Mouse (Mus musculus): ENCODE data around the gene Creb3l4.

Gene Creb3l4

DNA sequence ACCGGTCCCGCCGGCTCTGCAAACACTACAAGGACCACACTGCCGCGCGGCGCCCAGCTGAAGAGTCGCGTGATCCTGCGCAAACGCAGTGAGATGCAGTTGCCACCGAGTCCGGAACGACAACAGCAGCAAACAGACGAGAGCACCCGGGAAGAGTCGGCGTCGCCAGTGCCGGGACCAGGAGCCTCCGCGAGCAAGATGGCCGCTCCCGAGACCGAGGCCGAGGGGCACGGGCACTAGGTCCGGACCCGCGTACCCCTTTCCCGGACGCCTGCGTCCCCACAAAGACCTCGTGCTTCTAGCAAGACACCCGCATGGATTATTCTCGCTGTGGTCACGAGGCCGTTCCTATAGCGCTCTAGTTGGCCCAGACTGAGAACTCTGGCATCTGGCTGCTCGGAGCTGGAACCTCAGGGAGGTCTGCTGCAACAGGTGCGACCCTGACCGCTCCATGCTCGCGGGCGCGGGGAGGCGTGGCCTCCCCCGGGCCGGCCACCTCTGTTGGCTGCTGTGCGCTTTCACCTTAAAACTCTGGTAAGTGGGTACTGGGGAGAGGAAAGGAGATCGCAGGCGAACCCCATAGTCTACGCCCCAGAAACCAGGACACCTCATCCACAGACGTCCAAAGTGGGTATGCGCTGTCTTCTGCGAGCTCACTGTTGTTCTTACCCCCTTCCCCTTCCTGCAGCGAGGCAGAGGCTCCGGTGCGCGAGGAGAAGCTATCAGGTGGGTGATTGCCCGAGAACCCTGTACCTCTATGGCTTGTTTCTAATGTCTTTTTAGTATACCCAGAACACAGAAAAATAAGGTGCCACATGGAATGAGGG lies 11.6 kb downstream of the Creb3l4 start, which contains the start of gene Jtb:
Gene Jtb (plus strand): TSS at position 91 of the 827 bp plus-strand sequence.
- DNase-seq (ENCODE audit: low read depth, low spot score): peak; percentile 89

DNA sequence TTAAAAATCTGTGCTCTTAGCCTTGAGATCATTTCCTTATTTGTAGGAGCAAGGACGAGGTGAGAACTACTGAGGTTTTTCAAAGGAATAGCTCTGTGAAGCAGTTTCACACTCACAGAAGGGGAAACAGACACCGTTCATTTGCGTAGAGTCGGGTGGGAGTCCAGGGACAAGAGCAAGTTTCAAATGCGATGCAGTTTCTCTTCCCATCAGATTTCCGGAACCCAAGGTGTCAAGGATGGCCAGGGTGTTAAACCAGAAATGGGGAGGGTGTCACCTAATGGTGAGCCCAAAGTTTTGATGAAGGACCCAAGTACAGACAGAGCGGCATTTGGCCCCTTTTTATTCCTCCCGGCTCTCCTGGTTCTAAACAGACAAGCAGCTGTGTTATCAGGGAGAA lies 12.2 kb downstream of the Creb3l4 start:
- DNase-seq (ENCODE audit: low read depth, low spot score): no peak

DNA sequence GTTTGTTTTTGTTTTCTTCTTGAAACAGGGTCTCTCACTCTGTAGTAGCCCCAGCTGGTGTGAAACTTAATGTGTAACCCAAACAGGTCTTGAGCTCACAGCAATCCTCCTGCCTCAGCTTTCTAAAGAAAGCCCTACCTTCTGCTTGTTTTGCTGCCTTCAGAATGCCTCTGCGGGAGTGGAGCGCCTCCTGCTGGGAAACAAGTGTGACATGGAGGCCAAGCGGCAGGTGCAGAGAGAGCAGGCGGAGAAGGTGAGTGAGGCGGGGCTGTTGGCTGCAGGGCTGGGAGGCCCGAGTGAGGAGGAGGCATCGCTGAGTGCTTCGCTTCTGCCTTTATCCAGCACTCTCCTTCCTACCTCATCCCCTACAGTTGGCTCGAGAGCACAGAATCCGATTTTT lies 19.0 kb downstream of the Creb3l4 start:
- no peak for DNase-seq (ENCODE audit: low read depth, low spot score)

DNA sequence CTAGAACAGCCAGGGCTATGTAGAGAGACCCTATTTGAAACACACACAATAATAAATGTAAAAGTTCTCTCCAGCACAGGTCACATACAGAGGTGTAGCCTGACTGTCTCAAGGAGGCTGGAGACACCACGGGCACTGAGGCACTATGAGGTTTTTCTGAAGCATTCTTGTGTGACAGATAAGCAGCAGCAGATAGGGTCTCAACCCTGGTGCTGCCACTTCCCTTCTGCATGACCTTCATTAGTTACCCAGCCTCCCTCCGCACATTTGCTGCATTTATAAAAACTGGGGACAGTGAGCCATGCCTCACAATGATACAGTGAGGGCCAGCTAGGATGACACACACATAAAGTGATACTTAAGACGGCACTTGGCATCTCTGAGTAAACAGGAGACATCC lies 20.4 kb downstream of the Creb3l4 start:
- DNase-seq (ENCODE audit: low read depth, low spot score): no peak

DNA sequence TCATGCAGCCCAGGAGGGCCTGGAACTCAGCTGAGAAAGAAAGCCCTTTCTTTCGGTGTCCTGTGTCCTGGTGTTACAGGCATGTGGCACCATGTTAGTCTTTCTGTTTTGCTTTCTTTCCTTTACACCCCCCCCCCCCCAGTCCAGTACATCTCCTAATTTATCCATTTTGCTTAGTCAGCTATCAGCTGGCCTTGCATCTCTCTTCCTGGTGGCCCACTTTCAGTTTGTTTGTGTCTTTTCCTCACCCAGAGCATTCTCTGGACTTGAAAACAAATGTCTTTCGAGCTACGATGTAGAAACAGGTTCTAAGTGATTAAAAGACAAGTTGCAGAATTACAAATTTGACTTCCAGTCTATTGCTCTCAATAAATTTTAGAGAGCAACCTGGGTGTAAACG lies 20.9 kb downstream of the Creb3l4 start:
- no peak for DNase-seq (ENCODE audit: low read depth, low spot score)

DNA sequence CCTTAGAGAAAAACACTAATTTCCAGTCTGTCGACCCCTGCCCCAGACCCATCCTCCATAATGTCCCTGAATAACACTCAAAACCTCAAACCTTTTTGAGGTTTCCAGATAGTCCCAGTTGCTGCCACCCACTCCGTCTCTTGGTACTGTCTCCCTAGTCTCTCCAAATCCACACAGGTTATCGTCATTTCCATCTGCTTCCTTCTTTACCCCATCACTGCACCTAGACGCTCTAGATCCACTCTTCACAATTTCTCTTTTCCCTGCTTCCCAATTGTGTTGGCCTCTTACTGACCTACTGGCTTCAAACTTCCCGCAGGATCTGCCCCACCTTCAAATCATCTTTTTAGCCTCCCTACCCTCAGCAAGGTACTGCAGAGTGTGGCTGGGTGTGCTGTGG lies 22.2 kb downstream of the Creb3l4 start:
- no peak for DNase-seq (ENCODE audit: low read depth, low spot score)

DNA sequence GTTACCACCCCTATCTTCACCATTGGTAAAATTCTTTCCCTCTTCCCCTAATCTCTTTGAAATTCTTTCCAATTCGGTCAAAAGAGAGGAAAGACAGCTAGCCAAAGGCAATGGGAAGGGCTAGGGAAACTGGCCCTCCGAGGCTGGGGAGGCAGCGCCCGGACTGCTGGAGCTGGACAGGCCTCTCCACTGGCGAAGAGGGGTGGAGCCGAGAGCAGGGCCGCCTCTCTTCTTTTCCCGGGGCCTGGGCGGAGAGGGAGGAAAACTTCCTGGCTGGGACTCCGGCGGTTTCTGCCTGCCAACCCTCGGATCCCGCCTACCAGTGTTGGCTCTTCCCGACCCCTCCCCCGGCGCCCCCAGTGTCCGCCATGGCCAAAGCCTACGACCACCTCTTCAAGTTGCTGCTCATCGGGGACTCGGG lies 22.8 kb downstream of the Creb3l4 start:
- DNase-seq (ENCODE audit: low read depth, low spot score): peak; percentile 32

DNA sequence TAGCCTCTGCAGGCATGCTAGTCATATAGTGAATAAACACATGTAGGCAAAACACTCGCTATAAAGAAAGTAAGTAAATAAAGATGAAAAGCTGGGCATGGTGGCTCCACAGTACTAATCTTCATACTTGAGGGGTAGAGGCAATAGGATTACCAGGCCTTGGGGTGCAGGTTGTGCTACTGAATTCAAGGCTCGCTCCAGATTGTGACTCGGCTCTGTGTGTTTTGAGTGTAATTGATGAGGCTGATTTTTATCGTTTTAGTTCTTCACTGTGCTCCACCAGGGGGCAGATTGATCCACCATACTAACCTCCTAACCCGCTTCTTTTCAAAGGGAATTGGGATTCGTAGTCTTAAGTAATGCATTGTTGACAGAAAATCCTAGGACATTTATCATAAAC lies 23.2 kb downstream of the Creb3l4 start:
- peak; percentile 42 for DNase-seq (ENCODE audit: low read depth, low spot score)

DNA sequence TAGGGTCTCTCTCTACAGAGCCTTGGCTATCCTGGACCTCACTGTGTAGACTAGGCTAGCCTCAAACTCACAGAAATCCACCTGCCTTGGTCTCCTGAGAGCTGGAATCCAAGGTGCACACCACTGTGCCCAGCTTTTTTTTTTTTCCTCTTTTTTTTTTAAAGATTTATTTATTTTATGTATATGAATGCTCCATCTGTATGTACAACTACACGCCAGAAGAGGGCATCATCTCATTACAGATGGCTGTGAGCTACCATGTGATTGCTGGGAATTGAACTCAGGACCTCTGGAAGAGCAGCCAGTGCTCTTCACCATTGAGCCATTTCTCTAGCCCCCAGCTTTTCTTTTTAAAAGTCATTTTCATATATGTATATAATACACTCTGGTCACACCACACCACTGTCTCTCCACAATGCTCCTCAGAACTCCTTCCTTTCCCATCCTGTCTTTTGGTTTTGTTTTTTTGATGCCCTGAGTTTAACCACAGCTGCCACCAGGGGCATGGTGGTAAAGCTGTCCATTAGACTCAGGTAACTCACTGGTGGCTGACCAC lies 27.4 kb downstream of the Creb3l4 start:
- DNase-seq (ENCODE audit: low read depth, low spot score): no peak

DNA sequence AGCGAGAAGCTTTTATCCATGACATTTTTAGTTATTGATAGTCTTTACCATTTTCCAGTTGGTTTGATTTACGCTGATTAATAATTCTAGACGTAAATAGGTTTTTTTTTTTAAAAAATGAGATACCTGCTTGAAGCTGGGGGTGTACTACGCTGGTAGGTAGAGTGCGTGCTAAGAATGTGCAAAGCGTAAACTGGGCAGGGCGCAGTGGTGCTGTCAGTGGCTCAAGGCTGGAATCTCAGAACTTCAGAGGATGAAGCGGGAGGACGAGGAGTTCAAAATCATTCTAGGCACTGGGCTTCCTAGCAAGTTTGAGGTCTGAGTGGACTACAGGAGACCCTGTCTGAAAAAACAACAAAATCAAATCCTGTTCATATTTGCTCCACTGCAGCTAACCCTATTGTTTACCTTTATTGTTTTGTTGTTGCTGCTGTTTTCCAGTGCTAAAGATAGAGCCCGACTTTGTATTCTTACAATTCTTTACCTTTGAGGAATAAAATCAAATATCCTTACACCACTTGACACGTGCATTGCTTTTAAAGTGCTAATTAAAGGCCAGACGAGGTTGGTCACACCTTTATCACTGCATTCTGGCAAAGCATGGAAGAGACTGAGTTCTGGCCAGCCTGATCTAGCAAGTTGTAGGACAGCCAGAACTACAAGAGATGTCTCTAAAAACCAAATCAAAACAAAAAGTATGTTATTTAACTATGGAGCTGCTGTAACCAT lies 29.2 kb downstream of the Creb3l4 start:
- DNase-seq (ENCODE audit: low read depth, low spot score): no peak

DNA sequence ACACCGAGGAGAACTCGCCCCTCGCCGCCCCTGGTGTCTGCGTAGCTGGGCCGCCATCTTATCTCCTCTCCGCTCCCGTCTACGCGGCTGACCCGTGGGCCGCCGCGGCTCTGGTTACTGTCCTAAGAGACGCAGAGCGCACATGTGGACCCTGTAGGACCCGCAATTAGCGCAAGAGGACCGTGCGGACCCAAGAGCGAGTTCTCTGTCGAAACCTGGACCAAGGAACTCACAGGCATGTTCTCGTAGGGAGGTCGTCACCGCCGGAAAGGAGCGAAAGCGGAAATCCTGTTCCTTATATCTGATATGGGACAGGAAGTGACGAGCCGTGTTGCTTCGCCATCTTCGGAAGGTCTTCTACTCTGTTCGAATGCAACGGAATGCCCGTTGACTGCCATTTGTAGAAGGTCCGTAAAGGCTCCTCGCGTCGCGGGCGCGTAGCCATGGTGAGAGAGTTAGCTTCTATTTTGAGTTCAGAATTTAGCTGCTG lies 29.9 kb downstream of the Creb3l4 start, which contains the start of the genes Rps27 and Rab13:
Gene Rps27 (minus strand): TSS at position 275 of the 490 bp plus-strand sequence.
Gene Rab13 (plus strand): TSS at position 319 of the 490 bp plus-strand sequence.
- peak; percentile 84 for DNase-seq (ENCODE audit: low read depth, low spot score)

DNA sequence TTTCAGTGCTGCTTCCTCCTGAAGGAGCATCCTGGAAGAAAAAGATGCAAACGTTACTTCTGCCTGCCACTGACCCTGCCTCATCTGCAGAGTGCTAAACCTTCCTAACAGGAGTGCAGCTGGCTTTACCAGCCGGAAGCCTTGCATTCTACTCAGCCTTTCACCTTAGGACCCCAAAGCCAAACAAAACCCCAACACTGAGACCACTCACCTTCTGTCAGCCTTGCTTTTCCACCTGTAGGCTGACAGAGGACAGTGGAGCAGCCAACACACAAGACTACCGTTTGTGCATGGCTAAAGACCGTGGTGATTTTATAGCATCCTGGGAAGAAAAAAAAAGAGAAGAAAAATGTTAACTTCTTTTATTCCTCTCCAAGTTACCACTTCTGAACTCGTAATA lies 30.6 kb downstream of the Creb3l4 start:
- DNase-seq (ENCODE audit: low read depth, low spot score): no peak

DNA sequence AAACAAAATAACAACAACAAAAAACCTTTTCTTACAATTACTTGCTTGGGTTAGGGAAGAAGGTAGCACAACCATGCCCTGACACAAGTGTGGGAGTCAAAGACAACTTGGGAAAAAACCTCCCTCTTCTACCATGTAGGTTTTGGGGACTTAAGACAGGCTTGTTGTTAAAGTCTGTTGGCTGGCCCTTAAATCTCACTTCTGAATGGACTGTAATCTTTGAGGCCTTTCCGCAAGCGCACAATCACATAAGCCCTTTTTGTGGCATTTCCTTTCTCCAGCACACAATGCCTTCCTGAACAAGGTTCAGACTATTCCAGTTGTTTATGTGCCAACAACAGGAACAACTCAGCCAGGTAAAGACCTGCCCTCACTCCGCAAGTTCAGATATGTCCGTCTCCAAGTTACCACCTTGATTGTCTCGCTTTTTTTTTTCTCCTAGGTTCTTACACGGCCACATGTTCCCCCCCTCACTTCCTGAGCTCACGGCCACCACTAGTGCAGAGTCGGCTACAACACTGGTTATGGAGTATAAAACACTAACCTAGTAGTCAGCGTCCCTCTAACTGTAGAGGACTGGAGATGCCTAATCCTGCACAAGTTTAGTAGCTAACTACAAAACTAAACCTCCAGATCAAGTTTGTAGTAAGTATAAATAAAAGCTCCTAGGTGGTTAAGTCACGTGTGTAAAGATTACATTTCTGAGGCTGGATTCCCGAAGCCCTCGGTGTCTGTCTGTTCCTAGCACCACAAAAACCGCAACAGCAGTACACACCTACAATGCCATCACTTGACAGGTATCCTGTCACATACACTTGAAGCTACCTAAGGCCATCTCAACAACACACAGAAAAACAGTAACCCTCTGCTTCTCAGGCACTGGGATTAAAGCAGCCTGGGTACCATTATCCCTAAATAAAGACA lies 31.6 kb downstream of the Creb3l4 start:
- DNase-seq (ENCODE audit: low read depth, low spot score): no peak

DNA sequence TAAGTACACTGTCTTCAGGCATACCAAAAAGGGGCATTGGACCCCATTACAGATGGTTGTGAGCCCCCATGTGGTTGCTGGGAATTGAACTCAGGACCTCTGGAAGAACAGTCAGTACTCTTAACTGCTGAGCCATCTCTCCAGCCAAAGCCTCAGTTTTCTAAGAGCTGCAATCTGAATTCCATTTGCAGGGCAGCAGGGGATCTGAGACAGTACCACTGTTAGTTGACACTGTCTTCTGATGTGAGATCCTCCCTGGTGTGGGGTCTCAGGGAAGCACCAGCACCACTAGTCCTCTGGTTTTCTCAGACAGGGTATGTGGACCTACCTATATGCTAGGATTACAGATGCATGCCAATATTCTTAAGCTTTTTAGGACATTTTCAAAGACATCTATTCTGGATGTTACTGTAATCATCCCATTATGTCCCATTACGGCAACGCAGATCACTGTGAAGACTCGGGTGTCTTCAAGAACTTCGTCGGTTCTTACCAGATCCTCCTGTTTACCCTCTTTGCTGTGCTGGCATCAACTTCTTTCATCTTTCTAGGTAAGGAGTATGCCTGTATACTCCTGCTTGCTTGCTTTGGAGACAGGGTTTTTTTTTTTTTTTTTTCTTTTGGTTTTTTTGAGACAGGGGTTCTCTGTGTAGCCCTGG lies 33.3 kb downstream of the Creb3l4 start:
- DNase-seq (ENCODE audit: low read depth, low spot score): no peak

DNA sequence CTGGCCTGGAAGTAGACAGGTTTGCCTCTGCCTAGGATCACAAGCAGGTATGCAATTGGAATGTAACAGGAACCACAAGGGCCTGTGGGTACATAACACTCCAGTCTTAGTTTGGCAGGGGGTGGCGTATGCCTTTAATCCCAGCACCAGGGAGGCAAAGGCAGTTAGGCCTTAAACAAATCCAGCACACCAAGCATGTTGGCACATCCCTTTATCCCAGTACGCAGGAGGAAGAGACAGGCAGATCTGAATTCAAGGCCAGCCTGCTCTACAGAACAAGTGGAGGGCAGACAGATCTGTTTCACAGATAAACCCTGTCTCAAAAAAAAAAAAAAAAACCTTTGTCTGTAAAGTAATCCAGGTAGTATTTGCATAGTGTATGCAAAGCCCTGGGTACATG lies 34.6 kb downstream of the Creb3l4 start:
- DNase-seq (ENCODE audit: low read depth, low spot score): no peak

DNA sequence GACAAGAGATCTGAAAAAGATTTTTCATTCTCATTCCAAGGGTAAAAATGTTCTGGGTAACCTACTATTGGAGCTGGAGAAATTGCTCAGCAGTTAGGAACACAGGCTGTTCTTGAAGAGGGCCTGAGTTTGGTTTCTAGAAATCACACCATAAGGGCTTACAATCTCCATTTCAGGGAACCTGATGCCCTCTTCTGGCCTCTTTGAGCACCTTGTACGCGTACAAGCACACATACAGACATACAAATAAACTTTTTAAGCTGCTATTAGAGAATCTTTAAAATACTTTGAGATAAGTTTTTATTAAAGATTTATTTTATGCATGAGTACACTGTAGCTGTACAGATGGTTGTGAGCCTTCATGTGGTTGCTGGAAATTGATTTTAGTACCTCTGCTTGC lies 38.7 kb downstream of the Creb3l4 start:
- no peak for DNase-seq (ENCODE audit: low read depth, low spot score)

DNA sequence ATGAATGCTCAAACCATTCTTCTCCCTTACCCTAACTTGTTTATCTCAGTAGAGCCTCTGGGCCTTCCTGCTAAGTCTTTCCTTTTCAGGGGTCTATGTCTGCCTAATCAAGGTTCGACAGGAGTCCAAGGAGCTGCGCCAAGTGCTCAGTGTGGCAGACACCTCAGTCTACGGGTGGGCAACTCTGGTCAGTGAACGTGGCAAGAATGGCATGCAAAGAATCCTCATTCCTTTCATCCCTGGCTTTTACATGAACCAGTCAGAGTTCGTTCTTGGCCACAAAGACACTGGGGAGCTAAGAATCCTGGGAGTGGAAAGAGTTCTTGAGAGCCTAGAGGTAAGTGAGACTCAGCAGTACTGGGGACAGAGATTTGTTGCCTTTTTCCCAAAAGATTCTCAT lies 39.7 kb downstream of the Creb3l4 start:
- no peak for DNase-seq (ENCODE audit: low read depth, low spot score)

DNA sequence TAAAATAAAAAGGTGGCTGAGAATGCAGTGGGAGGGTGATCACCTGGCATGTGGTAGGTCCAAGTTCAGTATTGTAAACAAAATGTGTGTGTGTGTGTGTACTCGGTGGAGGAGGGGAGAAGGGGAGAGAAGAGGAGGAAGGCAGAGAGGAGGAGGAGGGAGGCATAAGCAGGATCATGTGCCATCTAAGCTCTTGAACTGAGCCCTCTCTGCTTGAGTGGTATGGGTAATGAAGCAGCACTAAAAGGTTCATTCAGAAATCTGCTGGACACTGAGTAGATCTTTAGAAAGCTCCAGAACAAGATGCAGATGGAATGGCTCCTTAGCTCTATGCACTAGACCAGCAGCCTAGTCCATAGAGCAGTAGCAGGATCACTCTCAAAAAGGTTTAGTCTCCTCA lies 40.4 kb downstream of the Creb3l4 start:
- no peak for DNase-seq (ENCODE audit: low read depth, low spot score)

DNA sequence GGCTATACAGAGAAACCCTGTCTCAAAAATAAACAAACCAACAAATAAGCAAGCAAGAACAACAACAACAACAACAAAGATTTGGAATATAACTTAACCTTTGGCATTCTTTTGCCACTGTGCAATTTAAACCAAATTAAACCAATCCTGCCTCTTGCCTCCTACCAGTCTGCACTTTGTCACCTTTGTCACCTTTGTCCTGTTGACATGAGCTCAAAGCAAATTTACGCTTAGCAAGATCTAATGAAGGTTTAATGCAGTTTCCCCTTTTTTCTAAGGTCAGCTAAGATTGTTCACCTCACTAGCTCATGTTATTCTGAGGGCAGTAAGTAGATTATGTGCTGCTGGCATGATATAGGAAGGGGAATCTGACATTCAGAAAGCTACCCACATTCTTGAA lies 45.8 kb downstream of the Creb3l4 start:
- DNase-seq (ENCODE audit: low read depth, low spot score): no peak

DNA sequence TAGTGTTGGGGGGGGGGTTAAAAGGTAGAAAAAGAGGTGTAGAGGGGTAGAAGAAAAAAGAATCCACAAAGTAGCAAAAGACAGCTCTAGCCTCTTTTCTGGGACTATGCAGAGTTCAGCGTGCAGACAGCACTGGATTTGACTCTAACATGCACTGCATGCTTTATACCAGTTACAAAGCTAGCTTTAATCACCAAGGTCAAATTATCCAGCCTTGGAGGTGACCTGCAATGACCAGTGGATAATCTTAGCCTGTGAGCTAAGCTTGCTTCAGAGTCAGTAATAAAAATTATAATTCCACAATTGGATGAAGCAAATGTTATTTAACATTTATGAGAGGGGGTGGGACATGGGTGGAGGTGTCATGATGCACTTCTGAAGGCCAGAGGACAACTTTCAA lies 47.7 kb downstream of the Creb3l4 start:
- no peak for DNase-seq (ENCODE audit: low read depth, low spot score)

DNA sequence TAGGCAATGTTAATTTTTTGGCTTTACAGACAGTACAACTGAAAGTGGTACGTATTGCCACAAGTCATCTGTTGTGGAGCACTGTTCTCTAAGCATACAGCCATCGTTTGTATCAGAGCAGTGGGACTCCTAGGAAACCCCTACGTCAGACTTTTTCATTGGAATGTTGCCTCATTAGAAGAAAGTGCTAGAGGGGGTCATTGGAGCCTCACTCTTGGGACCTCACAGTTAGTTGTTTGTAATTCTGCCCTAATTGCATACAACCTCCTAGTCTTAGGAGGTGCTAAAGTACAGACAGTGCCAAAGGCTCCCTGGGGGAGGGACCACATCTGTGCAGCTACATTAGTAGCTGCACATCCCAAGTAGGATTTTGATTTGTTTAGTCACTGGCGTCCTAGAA lies 48.6 kb downstream of the Creb3l4 start:
- DNase-seq (ENCODE audit: low read depth, low spot score): no peak

Measured in embryo, embryonic 11.5 days (tissue).